ENCODE assay signal across 9 mouse cellular contexts in the genomic region with DNA sequence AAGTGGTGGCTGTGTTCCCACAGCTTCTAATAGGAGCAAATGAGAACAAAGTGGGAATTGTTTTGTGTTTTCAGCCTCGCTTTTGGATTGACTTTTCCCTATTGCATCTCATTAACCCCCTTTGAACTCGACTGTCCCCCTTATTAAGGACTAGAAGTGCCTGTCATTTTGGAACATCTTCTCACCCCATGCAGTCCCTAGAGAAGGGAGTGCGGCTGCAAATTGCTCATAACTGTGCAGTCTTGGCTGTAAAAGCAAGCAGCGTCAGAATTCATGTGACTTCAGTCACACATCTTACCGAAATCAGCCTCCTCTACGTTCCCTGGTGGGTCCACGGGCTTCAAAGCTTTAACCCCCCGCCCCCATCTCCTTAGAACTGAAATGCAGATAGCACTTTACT. TPM values are rescaled to one million over a fixed set of nuclear protein-coding genes. Genes with fewer than 3 reads are reported as not detected.
A peak's percentile ranks its signal among the peaks of the same experiment; 100 is the strongest.
DNase-seq lines count a peak whose midpoint lies in the region; ATAC-seq and TF ChIP-seq lines count a peak whose summit lies in the region.
"Had no signal": no experiment of that assay in that cellular context is flagged by ENCODE, and none has a peak within 500 bp of the region (broad histone marks: within the 10 kb centered on the region; RNA-seq: fewer than 3 reads in every experiment).

No protein-coding gene starts in this region.

- peak; percentile 47; the same call in 1 of the 2 replicates for TF ChIP-seq POLR2A in cerebellum, adult 2 months (IDR thresholded peaks at IDR 0.05; ENCODE audit: borderline replicate concordance, insufficient read depth, low read length)

- no peaks in the 10 kb centered on the region for H3K27me3 ChIP-seq in cerebellum, adult 2 months (ENCODE audit: control insufficient read depth, insufficient read depth, low read length)
- H3K27me3 ChIP-seq in hindbrain, embryonic 16.5 days (replicated peaks; ENCODE audit: control insufficient read depth, insufficient read depth, low read length), result no peaks in the 10 kb centered on the region
- H3K27me3 ChIP-seq in neural tube, embryonic 12.5 days (replicated peaks), result no peaks in the 10 kb centered on the region
- H3K27me3 ChIP-seq in kidney, embryonic 14.5 days (ENCODE audit: control insufficient read depth, insufficient read depth, low read length), result no peaks in the 10 kb centered on the region

- peak overlapping the region; percentile 66 for H3K4me2 ChIP-seq in hindbrain, embryonic 16.5 days (ENCODE audit: low read length)
- peak overlapping the region; percentile 72 for H3K4me2 ChIP-seq in neural tube, embryonic 12.5 days (replicated peaks)
- H3K4me2 ChIP-seq in kidney, embryonic 14.5 days (replicated peaks; ENCODE audit: low read depth, low read length), result no peak overlapping the region

- H3K4me3 ChIP-seq in cerebellum, adult 2 months (replicated peaks; ENCODE audit: insufficient read depth, low read depth, low read length), result peak overlapping the region; percentile 94
- H3K4me3 ChIP-seq in hindbrain, embryonic 16.5 days (ENCODE audit: low read length), result peak overlapping the region; percentile 44
- H3K4me3 ChIP-seq in neural tube, embryonic 12.5 days, result peak overlapping the region; percentile 23; the same call in 1 of the 2 replicates
- H3K4me3 ChIP-seq in kidney, embryonic 14.5 days (ENCODE audit: low read length), result no peak overlapping the region

- H3K27ac ChIP-seq in cerebellum, adult 2 months (ENCODE audit: insufficient read depth, low read length), result peak overlapping the region; percentile 32
- peak overlapping the region; percentile 63; the same call in 1 of the 2 replicates for H3K27ac ChIP-seq in hindbrain, embryonic 16.5 days (ENCODE audit: low read depth, low read length)
- no peak overlapping the region for H3K27ac ChIP-seq in neural tube, embryonic 12.5 days
- H3K27ac ChIP-seq in kidney, embryonic 14.5 days (ENCODE audit: low read depth, low read length), result no peak overlapping the region

- H3K9me3 ChIP-seq in hindbrain, embryonic 16.5 days (ENCODE audit: control insufficient read depth, low read length), result no peaks in the 10 kb centered on the region
- H3K9me3 ChIP-seq in neural tube, embryonic 12.5 days, result no peaks in the 10 kb centered on the region
- H3K9me3 ChIP-seq in kidney, embryonic 14.5 days (ENCODE audit: control insufficient read depth, low read length), result no peaks in the 10 kb centered on the region

- no peaks in the 10 kb centered on the region; the same call in 1 of the 2 replicates for H3K4me1 ChIP-seq in cerebellum, adult 2 months (ENCODE audit: control insufficient read depth, insufficient read depth, low read length)
- no peaks in the 10 kb centered on the region; the same call in none of the 2 replicates for H3K4me1 ChIP-seq in hindbrain, embryonic 16.5 days (ENCODE audit: control insufficient read depth, insufficient read depth, low read depth, low read length)
- peaks cover 6% of the 10 kb centered on the region; the same call in 1 of the 2 replicates for H3K4me1 ChIP-seq in neural tube, embryonic 12.5 days
- H3K4me1 ChIP-seq in kidney, embryonic 14.5 days (ENCODE audit: control insufficient read depth, insufficient read depth, low read length), result no peaks in the 10 kb centered on the region

- WGBS in cerebellum, adult 2 months, result 1% methylated on average over 8 of the region's 8 CpGs
- under 1% methylated on average over 8 of the region's 8 CpGs for WGBS in hindbrain, embryonic 16.5 days
- 2% methylated on average over 8 of the region's 8 CpGs for WGBS in neural tube, embryonic 12.5 days
- WGBS in kidney, embryonic 14.5 days, result 9% methylated on average over 8 of the region's 8 CpGs

- DNase-seq in cerebellum, adult 2 months, result peak; percentile 62
- DNase-seq in cerebellum, postnatal 36 days, result peak; percentile 26 to 57
- DNase-seq in kidney, postnatal 10 days, result no peak
- DNase-seq: heart, adult 11 months; lung, adult 2 months had no signal

- no peaks in the 10 kb centered on the region for H3K36me3 ChIP-seq in hindbrain, embryonic 16.5 days (ENCODE audit: control insufficient read depth, insufficient read depth, low read length)
- no peaks in the 10 kb centered on the region for H3K36me3 ChIP-seq in neural tube, embryonic 12.5 days
- H3K36me3 ChIP-seq in kidney, embryonic 14.5 days (ENCODE audit: control insufficient read depth, insufficient read depth, low read length), result no peaks in the 10 kb centered on the region

- H3K9ac ChIP-seq in hindbrain, embryonic 16.5 days (ENCODE audit: low read depth, low read length), result peak overlapping the region; percentile 66
- H3K9ac ChIP-seq in neural tube, embryonic 12.5 days, result no peak overlapping the region
- no peak overlapping the region for H3K9ac ChIP-seq in kidney, embryonic 14.5 days (ENCODE audit: low read depth, low read length)

- TF ChIP-seq CTCF in cerebellum, adult 2 months (IDR thresholded peaks at IDR 0.05; ENCODE audit: borderline replicate concordance, insufficient read depth, low read depth, low read length), result no peak

- peak; percentile 44; the same call in 1 of the 2 replicates for ATAC-seq in hindbrain, embryonic 16.5 days
- no peak for ATAC-seq in neural tube, embryonic 12.5 days (ENCODE audit: low FRiP score, low read depth)
- no peak for ATAC-seq in activated CD4-positive, CD25-positive, alpha-beta regulatory T cell, adult 4 months
- ATAC-seq in kidney, embryonic 14.5 days (ENCODE audit: low FRiP score, low TSS enrichment), result no peak

RNA-seq across cellular contexts. Expression of a gene that starts 1.2 kb away (rescaled TPM):
- 18.4 and 19.9 TPM in 2 replicates for polyA plus RNA-seq in cerebellum, adult 2 months (2012; rRNA removed)
- polyA plus RNA-seq in hindbrain, embryonic 16.5 days (2015; fragmentation: Nextera tagmentation; extraction: Ambion mirVana), result 41.0 and 42.5 TPM in 2 replicates
- 14.1 and 14.7 TPM in 2 replicates for polyA plus RNA-seq in neural tube, embryonic 12.5 days (2016; fragmentation: Nextera tagmentation; extraction: Ambion mirVana)
- under 1 TPM in 1 of 2 experiments, not detected in 1; 0.74 TPM for polyA plus RNA-seq in activated CD4-positive, CD25-positive, alpha-beta regulatory T cell, adult 4 months (2017; shearing (Covaris generic))
- polyA plus RNA-seq in kidney, embryonic 14.5 days (2014; fragmentation: Nextera tagmentation; extraction: Ambion mirVana), result 0.46 and 0.58 TPM in 2 replicates

Comparison
In these comparisons a context has a peak if more than half of its experiments do, and no peak if none do; other contexts are left out.
1. H3K27ac ChIP-seq: peak in cerebellum, adult 2 months (single experiment) and hindbrain, embryonic 16.5 days (single experiment); none in neural tube, embryonic 12.5 days (single experiment) and kidney, embryonic 14.5 days (single experiment).